Mouse (Mus musculus) olfactory bulb, adult 2 months (tissue): ENCODE results near the gene Slc5a4a.

Experiments
- CTCF ChIP-seq: fragments of 200-500 bp; IDR thresholded peaks from 2 replicates; pipeline ENCODE4 v1.5.1; 2012; ENCODE audit warnings: low read depth, mild to moderate bottlenecking, low read length, moderate library complexity; ENCODE audit not compliant: insufficient read depth
- POLR2A ChIP-seq: fragments of 200-500 bp; IDR thresholded peaks from 2 replicates; pipeline ENCODE4 v1.6.1; 2012; ENCODE audit warnings: mild to moderate bottlenecking, low read depth, low read length, moderate library complexity; ENCODE audit not compliant: insufficient read depth

DNA sequence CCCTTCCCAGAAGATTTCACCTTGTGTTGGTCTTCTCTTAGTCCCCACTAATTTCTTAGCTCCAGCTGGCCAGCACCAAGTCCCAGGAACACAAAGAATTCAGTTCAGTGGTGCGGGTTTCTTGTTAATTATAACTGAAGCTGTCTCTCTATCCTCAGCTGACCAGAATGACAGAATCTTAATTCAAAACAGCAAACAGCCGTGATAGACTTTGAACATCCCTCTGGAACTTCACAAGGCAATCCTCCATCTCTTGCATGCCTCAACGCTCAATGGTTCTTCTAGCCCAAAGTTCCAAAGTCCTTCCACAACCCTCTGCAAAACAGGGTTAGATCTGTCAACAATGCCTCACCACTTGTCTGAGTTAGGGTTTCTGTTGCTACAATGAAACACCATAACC is 54.2 kb downstream of the Slc5a4a start:
- TF ChIP-seq POLR2A (no peak), CTCF (no peak)
